Mouse (Mus musculus) adrenal gland, postnatal 14 days (tissue): ENCODE measurements around the gene Rap1gap2. TPM values are rescaled to one million over a fixed set of nuclear protein-coding genes. Genes with fewer than 3 reads are reported as not detected.

Experiments used
- DNase-seq: peaks from one replicate; pipeline ENCODE4 v3.0.0; 2021; ENCODE audit warnings: mixed read lengths
- total RNA-seq: library from RNA; stranded (reverse); gene quantifications from 2 replicates; pipeline ENCODE4 v1.2.3, GENCODE M21; 2021

Gene Rap1gap2
- total RNA-seq, 1 experiment from 2014 or later, result 12.8 TPM

DNA sequence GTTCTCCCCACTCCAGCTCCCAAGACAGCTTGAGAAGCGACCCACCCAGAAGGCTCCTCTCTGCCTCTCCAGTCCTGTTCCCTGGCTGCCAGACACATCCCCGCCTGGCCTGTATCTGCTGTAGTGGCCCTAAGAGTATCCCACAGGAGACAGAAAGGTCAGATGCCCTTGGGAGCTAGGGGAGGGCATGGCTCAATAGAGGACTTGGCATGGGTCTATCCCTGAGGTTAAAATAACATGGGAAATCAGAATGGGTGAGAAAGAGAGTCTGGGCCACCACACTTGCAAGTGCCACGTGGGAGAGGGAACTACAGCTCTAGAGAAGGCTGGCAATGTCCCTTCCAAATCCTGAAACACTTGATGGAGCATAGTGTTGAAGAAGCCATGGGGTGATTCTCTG is 152.3 kb downstream of the Rap1gap2 start:
- DNase-seq, result peak; percentile 19

DNA sequence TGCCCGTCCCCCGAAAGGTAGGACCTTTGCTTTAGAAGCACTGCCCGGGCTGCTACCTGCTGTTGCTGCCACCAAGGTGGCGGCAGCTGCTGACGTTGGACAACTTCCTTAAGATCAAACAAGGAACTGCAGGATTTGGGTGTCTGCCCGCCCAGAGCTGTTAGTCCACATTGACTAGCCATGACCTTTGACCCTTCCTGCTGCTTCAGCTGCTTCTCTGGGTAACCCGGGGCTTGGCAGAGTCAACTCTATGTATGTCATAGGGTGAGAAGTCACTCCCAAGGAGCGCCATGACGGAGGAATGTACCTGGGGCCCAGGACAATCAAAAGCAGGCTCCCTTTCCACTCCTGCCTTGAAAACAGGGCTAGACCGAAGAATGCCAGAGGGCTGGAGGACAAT is 153.5 kb downstream of the Rap1gap2 start:
- peak; percentile 14 for DNase-seq

DNA sequence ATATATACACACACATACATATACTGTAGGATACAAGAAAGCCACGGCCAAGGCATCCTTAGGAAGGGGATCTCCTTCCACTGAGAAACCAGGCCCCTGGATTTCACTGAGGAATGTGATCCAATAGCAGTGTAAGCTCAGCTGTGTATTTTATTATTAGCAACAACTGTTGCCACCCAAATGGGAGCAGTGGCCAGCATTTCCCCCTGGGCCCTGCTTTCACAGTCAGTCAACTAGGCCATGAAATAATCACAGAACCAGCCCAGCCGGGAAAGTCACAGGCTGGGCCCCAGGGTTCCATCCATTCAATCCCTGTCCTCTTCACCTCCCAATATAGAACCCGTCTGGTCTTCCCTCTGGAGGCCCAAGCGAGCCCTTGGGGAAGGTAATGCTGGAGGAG is 162.2 kb downstream of the Rap1gap2 start:
- peak; percentile 38 for DNase-seq

DNA sequence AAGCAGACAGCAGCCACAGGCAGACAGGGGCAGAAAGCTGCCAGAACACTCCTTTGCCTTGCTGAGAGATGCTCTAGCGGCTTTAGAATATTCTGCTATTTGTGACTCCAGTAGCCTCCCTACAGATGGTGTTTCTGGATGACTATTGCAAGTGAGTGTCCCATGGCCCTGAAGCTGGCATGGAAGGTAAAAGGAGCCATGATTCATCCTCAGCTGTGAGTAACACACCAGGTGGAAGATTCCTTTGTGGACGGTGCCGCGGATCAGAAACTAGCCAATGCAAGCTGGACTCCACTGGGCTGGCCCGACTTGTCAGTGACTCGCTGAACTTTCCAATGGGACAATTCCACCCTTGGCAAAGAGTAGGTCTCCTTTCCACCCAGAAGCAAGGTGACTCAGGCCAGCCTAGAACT is 162.7 kb downstream of the Rap1gap2 start:
- peak; percentile 10 for DNase-seq

DNA sequence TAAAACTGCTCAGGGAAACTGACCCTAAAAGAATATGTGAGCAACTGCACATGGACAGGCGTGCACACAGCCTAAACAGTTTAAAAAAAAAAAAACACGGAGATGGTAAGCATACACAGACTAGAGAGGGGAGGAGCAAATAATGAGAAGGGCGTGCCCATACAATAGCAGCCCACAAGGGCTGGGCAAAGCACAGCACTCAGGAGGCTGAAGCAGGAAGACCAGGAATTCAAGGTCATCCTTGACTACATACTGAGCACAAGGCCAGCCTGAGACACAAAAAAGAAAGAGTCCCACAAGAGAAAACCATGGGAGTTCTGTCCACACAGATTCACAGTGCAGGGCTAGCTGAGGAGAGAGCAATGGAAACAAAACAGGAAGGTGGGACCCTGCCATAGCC is 165.1 kb downstream of the Rap1gap2 start:
- DNase-seq, result no peak

DNA sequence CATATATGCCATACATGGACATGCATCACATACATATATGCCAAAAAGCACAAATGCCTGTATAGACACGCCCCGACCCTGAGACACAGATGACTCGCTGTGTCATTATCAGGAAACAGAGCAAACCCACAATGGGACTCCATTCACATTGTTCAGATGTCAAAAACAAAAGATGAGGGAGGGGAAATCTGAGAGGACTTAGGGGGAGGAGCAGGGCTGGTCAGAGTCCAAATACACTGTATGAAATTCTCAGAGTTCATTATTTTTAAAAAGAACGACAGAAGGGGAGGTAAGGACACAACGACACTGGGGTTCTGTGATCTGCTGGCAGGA is 166.8 kb downstream of the Rap1gap2 start:
- DNase-seq, result no peak

DNA sequence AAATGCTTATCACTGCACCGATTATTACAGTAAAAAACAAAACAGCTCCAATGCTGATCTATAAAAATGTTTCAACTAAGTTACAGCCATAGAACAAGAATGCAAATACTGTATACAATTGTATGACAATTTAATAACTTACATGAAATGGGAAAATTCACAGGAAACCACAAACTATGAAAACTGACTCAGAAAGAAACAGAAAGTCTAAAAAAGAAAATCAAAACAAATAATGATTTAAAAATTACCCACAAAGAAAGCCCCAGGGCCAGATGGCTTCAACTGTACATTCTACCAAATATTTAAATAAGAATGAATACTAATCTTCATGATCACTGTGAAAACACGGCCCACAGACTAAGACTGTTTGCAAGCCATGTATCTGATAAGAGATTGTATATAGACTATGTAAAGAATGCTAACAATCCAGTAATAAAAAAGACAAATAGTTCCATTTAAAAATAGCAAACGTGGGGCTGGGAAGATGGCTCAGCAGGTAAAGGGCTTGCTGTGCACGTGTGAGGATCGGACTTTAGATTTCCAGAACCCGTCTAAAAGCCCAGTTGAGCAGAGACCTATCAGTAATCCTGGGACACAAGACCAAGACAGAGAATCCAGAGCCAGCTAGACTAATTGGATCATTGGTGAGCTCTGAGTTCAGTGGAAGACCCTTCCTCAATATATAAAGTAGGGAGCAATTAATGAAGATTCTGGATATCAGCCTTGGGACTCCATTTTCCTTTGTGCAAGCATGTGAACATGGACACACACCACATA is 167.4 kb downstream of the Rap1gap2 start:
- DNase-seq, result no peak

DNA sequence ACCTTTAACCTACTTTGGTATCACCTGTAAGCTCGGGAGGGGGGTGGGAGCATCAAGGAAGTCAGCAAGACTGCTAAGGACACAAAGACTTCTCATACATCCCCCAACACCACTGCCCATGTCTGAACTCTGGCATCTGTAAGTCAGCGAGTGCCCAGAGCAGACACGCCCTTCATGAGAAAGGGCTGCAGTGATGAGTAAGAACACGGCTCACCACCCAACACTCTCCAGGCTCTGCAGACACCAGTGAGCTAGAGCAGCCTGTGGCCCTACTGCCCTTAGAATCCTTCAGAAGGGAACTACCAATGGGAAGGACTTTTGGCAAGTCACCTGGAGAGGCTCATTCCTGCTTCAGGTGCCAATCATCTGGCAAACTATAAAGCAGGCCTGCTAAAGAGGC is 168.3 kb downstream of the Rap1gap2 start:
- DNase-seq, result no peak

DNA sequence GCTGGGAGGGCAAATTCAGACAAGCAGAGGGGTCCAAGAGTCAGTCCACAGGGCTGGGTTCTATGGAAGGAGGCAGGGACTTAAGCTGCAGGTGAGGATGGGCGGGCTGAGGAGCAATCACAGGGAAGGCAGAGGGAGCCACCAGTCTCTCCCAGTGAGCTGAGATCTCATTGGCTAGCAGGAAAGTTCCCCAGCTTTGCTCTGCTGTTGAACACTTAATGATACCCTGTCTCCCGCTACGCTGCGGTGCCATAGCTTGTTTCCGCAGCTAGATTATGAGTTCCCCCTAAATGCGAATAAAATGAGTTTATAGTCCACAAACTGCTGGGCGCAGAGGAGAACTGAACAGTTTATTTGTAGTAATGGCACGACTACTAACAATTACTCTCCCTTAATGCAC is 170.6 kb downstream of the Rap1gap2 start:
- no peak for DNase-seq

DNA sequence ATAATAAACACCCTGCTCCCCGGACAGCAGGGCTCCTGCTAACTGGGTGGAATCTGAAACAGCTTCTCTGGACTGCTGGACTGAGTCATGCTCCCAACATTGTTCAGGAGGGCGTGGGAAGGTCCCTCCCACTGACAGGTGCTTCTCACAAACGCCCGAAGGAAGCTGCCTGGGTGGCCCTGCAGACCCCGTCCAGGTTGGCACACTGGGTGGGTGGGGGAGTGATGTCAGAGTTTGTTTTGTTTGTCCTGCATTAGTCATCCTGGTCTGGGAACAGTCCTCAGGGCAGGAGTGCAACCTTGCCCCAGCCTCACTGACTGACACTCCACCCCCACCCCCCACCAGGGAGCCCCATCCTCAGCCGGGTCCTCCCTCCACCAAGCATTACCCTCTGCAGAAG is 171.5 kb downstream of the Rap1gap2 start:
- DNase-seq, result peak; percentile 15

DNA sequence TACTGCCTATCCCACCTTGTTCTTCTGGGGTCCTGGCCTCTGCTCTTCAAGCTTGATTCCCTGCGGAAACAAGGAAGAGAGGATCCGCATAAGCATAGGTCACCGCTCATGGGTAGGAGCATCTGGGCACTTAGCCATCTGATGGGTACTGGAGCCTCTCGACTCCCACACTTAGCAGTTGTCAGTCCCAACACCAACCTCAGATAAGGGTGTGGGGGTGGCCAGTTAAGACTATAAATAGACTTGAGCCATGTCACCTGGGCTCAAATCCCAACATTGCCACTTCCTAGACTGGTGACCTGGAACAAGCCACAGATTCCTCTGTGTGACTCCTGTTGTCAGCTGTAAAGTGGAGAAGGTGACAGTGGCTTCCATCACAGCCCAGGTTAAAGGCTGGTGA is 172.5 kb downstream of the Rap1gap2 start:
- no peak for DNase-seq

DNA sequence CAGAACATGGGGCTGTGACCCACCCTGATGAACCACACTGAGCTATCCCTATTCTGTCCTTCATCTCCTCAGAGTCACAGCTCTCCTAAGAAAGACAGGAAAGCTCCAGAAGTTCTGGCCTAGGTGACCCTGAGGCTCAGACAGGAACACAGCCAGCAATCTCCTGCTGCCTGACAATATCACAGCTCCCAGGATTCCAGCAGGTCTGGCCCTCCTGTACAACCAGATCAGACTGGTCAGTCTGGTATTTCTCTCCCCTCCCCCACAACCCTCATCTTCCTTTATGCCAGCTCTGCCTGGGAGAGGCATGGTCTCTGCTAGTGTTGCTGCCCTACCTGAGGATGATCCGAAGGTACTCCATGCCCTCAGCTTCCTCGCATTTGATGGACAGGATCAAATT is 175.3 kb downstream of the Rap1gap2 start:
- no peak for DNase-seq

DNA sequence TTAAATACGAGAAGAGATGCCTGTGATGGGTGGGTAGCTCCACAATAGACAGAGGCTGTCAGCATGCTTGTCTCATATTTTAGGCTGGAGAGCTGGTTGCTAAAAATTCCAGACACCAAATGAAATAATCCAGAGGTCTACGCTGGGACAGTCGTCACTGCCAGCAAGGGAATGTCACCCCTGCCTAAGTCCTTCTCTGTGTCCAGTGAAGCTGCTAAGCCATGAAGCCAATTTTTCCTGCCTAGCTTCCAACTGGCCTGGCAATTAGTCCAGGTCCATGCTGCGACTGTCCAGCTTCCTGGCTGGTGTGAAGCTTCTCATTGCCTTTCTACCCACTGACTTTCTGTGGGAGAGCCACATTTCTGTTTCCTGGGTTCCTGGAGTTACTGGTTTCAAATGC is 177.7 kb downstream of the Rap1gap2 start:
- no peak for DNase-seq

DNA sequence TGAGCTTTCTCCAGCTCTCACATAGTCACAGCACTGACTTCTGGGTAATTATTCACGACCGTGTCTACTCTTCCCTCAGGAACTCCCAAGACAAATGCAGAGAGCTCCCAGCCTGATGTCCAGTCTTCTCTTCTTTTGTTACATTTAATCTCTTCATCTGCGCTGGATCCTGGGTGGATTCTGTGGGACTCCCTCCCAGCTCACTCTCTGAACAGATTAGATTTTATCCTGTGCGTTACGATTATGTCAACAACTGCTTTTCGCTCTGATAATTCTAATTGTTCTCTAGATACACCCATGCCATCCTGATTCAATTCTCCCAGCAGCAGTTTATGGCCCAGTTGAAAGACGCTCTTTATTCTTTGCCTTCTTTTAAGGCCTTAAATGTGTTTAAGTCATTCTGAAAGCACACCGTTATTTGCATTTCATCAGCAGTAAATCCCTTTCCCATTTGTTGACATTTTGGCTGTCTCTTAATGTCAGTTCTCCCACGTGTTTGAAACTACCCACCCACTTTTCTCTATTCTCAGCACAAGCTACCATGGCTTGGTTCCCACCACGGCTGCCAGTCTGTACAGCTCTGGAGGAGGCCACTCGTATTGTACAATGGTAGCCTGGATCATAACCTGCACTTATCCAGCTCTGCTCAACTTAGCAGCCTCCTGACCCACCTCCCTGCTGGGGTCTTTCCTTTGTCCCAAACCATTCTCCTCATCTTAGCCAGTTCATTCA is 180.8 kb downstream of the Rap1gap2 start:
- no peak for DNase-seq

DNA sequence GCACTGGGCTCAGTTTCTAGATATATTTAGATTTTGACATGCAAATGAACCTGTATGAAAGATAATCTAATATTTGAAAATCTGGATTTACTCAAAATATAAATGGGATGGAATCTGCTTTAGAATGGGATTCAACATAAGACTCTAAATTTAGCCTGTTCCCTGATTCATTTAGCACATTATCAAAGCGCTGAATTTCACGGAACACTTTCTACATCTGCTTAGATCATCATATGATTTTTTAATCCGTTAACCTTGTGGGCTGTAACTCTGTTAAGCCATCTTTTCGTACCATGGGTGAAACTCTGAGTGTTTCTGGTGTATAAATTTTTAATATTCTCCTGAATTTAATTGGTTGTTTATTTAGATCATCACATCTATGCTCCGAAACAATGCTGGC is 184.4 kb downstream of the Rap1gap2 start:
- DNase-seq, result no peak

DNA sequence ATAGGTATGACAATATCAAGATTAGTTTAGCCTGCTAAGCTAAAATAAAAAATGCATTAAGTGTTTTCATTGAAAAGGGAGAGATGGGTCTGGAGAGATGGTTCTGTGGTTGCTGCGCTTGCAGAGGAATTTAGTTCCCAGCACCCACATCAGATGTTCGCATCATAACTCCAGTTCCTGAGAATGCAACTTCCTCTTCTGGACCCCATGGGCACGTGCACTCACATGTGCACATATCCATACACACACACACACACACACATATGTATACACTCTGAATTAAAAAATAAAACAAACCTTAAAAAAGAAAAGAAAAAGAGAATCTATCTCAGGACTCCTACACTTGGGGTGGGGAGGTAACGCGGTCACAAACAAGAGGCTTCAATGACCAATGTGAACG is 188.7 kb downstream of the Rap1gap2 start:
- no peak for DNase-seq

DNA sequence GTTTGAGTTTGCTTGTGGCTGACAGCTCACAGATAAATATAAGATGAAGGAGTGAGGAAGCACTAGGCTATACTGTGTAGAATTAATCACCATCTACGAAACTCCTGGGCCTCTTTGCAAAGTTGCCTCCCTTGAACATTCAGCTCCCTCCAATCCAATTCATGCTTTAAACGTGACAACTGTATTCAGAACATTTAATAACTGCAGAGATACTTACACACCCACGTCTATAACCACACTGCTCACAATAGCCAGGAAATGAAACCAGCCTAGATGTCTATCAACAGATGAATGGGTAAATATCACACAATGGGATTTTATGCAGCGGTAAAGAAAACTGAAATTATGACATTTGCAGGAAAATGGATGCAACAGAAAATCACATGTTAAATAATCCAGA is 189.6 kb downstream of the Rap1gap2 start:
- no peak for DNase-seq

DNA sequence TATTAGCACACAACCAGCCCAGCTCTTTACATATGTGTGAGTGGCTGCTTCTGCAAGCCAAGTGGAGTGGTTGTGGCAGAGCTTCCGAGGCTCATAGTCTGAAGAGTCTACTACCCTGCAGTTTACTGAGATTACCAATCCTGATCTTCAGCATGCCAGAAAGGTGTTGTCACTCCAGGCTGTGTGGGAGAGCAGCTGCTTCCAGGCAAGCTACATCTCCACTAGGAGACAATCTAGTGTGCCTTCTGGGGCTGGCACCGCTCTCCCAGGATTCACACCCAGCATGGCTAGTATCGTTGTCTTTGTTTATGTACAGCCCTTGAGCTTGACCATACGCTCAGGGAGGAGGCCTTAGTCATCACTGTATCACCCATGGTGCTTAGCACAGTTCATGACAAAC is 191.1 kb downstream of the Rap1gap2 start:
- no peak for DNase-seq

DNA sequence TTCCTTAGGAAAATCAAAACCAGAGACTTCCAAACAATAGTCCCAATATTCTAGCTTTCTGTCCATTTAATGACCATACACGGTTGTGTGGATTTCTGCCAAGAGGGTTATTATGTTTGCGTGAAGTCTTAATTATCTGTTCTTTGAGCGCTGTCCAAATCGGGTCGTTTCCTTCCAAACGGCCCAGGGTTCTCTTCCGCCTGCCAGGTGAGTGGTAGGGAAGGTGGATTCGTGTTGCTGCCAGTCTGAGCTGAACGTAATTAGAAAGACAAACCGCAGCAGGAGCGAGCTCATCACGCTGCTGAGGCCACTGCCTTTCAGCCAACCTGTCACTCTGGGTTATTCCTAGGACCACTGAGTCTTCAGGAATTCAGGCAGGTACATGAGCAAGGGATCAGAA is 195.0 kb downstream of the Rap1gap2 start:
- no peak for DNase-seq

DNA sequence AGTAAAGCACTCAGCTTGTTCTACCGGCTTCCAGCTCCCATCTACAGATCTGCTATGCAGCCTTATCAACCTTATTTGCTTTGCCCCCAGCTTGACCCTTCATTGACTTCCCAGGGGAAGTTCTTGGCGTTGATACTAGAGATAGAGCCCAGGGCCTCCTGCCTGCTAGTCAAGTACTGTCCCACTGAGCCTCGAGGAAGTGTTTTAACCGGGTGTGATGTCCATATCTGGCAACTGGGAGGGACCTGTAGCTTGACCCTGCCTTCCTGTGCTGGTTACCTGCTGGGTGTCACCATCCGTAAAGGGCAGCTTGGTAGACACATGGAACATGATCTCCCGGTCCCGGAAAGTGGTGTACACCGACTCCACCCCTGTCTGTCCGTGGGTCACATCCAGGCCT is 196.6 kb downstream of the Rap1gap2 start:
- DNase-seq, result no peak

DNA sequence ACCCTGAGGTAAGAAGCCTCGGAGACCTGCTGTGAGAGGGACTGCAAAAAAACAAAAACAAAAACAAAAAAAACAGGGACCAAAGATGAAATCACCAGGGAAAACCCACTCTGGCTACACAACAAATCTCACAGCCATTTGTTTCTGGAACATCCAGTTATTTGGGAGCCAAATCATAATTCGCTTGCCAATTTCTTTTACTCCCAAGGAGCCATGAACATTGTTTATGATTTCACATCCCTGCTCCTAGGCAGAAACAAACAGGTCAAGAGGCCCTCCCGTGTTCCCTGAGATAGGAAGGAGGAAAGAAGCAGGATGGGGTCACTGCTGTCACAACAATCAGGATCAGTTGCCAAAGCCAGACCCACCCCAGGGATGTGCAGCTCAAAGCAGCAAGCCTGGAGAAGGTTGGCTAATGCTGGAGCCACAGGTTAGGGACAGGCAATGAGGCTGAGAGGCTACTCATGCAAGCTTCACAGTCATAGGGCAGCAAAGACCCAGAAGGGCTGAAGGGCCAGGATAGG is 197.2 kb downstream of the Rap1gap2 start:
- DNase-seq, result no peak

DNA sequence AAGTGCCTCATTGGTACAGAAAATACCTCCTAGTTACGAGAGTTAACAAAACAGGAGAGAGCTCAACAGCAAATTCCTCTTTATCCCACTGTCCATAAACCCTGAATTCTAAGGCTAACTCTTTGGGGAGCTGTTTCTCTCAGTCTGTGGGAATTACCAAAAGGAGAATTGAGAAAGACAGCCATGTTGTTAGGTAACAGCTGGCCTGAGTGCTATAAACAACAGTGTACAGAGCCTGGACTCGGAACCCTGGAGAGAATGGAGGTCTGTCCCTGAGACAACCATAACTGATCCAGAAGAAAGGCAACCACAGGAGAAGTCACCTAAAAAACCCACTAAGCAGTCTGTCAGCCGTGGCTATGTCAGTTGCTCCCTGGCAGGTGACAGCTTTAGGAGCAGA is 198.3 kb downstream of the Rap1gap2 start:
- no peak for DNase-seq

DNA sequence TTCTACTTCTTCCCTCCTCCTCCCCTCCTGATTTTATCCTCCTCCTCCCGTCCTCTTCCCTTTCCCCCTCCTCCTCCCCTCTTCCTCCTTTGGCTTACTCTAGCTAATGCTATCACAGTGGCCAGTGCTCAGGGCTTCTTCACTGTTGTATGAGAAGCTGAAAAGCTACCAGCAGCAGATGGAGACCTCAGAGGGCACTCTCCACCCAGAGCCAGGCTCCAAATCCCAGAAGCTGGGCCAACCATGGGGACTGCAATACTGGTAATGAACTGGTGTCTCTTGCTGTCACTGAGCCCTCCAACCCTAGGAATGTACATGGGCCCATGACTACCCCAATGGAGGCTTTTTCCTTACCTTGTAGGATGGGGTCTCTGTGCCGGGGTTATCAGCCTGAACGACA is 198.8 kb downstream of the Rap1gap2 start:
- DNase-seq, result no peak

DNA sequence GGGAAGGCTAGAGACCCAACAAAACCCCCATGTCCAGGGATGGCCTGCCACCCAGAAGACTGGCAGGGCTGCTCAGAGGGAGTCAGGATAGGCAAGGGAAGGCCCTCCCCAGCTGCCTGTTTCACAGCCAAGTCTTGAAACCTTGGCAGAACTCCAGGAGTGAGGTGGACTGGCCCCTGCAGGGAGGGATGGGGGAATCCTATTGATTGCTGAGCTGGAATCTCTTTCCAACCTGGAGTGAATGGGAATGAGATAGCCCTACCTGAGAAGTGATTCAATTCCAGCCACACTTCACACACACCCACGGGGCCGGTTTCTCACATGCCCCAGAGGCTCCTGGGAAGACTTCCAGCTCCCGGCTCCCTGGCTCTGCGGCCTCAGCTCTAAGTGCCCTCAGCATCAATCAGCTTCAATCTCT is 200.9 kb downstream of the Rap1gap2 start:
- DNase-seq, result peak; percentile 83
